8 mouse cellular contexts compared by ENCODE assay signal in the genomic region with DNA sequence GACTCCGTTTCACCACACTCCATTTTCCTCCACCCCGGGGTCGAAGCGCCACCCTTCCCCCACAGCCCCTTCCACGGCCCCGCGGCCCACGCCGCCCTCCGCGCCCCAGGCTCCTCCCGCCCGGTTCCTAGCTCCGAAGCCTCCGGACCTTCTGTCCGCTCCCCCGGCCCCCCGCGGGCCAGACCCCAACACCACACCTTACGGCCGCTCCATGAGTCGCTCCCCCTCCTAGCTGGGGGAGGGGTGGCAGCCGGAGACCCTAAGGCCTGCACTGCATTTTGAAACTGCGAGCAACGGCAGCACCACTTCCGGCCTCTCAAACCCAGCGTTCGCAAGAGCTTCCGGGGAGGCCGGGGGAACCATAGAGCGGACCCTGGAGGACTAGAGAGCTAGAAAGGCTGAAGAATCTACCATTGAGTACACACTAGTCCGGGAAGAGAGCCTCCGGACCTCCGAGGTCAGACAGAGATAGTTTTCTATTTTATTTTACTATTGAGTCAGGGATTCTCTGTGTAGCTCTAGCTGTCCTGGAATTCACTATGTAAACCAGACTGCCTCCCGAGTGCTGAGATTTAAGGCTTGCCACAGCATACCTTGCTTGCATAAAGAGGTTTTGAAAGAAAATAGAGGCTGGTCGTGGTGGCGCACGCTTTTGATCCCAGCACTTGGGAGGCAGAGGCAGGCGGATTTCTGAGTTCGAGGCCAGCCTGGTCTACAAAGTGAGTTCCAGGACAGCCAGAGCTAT. TPM values are rescaled to one million over a fixed set of nuclear protein-coding genes. Genes with fewer than 3 reads are reported as not detected.
DNase-seq lines count a peak whose midpoint lies in the region; ATAC-seq and TF ChIP-seq lines count a peak whose summit lies in the region.

No protein-coding gene starts in this region.

- 0 out of 2 replicates have a peak, but pooled peaks have one; percentile 46 for TF ChIP-seq EP300 in ES-Bruce4 (IDR thresholded peaks at IDR 0.05; ENCODE audit: insufficient read depth, low read depth, low read length)

- no peaks in the 10 kb centered on the region for H3K9me3 ChIP-seq in ES-Bruce4 (replicated peaks; ENCODE audit: control insufficient read depth, insufficient read depth, low read length, poor library complexity, severe bottlenecking)
- no peaks in the 10 kb centered on the region for H3K9me3 ChIP-seq in forebrain, embryonic 14.5 days (replicated peaks; ENCODE audit: control insufficient read depth, low read length)
- H3K9me3 ChIP-seq in neural tube, embryonic 15.5 days (replicated peaks), result no peaks in the 10 kb centered on the region

- no peak for TF ChIP-seq POLR2A in ES-Bruce4 (IDR thresholded peaks at IDR 0.05; ENCODE audit: insufficient read depth, low read length)

- whole genome bisulfite sequencing in forebrain, embryonic 14.5 days, result 2% methylated on average over 40 of the region's 40 CpGs
- under 1% methylated on average over 40 of the region's 40 CpGs for WGBS in neural tube, embryonic 15.5 days

- H3K27ac ChIP-seq in ES-Bruce4 (ENCODE audit: insufficient read depth, low read length), result peak overlapping the region; percentile 82
- peak overlapping the region; percentile 84 for H3K27ac ChIP-seq in forebrain, embryonic 14.5 days (ENCODE audit: low read depth, low read length)
- H3K27ac ChIP-seq in neural tube, embryonic 15.5 days (replicated peaks), result peak overlapping the region; percentile 95

- peak overlapping the region; percentile 64 for H3K4me2 ChIP-seq in forebrain, embryonic 14.5 days (ENCODE audit: low read length)
- H3K4me2 ChIP-seq in neural tube, embryonic 15.5 days, result peak overlapping the region; percentile 66

- H3K4me3 ChIP-seq in ES-Bruce4 (ENCODE audit: low read depth, low read length), result peak overlapping the region; percentile 98
- H3K4me3 ChIP-seq in forebrain, embryonic 14.5 days (ENCODE audit: low read depth, low read length), result peak overlapping the region; percentile 82
- peak overlapping the region; percentile 97 for H3K4me3 ChIP-seq in neural tube, embryonic 15.5 days (replicated peaks)

- intact Hi-C loops in heart, postnatal 14 days (cut with DNase I), result no loop called here

- no peaks in the 10 kb centered on the region for H3K27me3 ChIP-seq in ES-Bruce4 (ENCODE audit: control insufficient read depth, insufficient read depth, low read length, poor library complexity, severe bottlenecking)
- H3K27me3 ChIP-seq in forebrain, embryonic 14.5 days (replicated peaks; ENCODE audit: control insufficient read depth, insufficient read depth, low read length), result no peaks in the 10 kb centered on the region
- no peaks in the 10 kb centered on the region for H3K27me3 ChIP-seq in neural tube, embryonic 15.5 days (replicated peaks)

- TF ChIP-seq CTCF in ES-Bruce4 (IDR thresholded peaks at IDR 0.05; ENCODE audit: low read depth, low read length), result no peak

- H3K9ac ChIP-seq in ES-Bruce4 (ENCODE audit: low read depth, poor library complexity, severe bottlenecking), result peak overlapping the region; percentile 96
- H3K9ac ChIP-seq in forebrain, embryonic 14.5 days (ENCODE audit: low read length), result peak overlapping the region; percentile 97
- peak overlapping the region; percentile 94 for H3K9ac ChIP-seq in neural tube, embryonic 15.5 days (replicated peaks)

- DNase-seq in forebrain, embryonic 14.5 days (ENCODE audit: low spot score), result peak; percentile 98
- DNase-seq in heart, postnatal 14 days, result peak; percentile 83 to 85
- peak; percentile 91 for DNase-seq in layer of hippocampus, adult 11-12 months (ENCODE audit: low spot score)
- peak; percentile 89 to 91 for DNase-seq in lung, adult 18-20 months
- peak; percentile 94 for DNase-seq in testis, postnatal 14 days (ENCODE audit: low spot score)

- H3K36me3 ChIP-seq in ES-Bruce4 (ENCODE audit: control insufficient read depth, insufficient read depth, low read length, poor library complexity, severe bottlenecking), result peaks cover 4% of the 10 kb centered on the region
- H3K36me3 ChIP-seq in forebrain, embryonic 14.5 days (ENCODE audit: control insufficient read depth, insufficient read depth, low read length), result no peaks in the 10 kb centered on the region
- H3K36me3 ChIP-seq in neural tube, embryonic 15.5 days, result no peaks in the 10 kb centered on the region

- H3K4me1 ChIP-seq in ES-Bruce4 (ENCODE audit: control insufficient read depth, insufficient read depth, low read length), result no peaks in the 10 kb centered on the region
- H3K4me1 ChIP-seq in forebrain, embryonic 14.5 days (ENCODE audit: control insufficient read depth, insufficient read depth, low read length), result peaks cover 5% of the 10 kb centered on the region
- H3K4me1 ChIP-seq in neural tube, embryonic 15.5 days, result peaks cover 13% of the 10 kb centered on the region

- peak; percentile 99 for ATAC-seq in cerebellum, adult (ENCODE audit: insufficient number of reproducible peaks, low FRiP score, low TSS enrichment)
- ATAC-seq in forebrain, embryonic 14.5 days, result peak; percentile 97
- peak; percentile 98 for ATAC-seq in neural tube, embryonic 15.5 days (ENCODE audit: low FRiP score)

RNA-seq across cellular contexts. Expression of a gene that starts 5.1 kb away (rescaled TPM):
- 484 and 490 TPM in 2 replicates for polyA plus RNA-seq in ES-Bruce4 (2011; ENCODE audit: insufficient read depth, insufficient read length, low read depth, missing spikeins)
- polyA plus RNA-seq in forebrain, embryonic 14.5 days (2014; fragmentation: Nextera tagmentation; extraction: Ambion mirVana), result 35.7 and 47.9 TPM in 2 replicates
- 10 to 100 TPM; 42.8 to 52.4 TPM for total RNA-seq in heart, postnatal 14 days (2021)
- 30.1 and 33.0 TPM in 2 replicates for polyA plus RNA-seq in neural tube, embryonic 15.5 days (2015; fragmentation: Nextera tagmentation; extraction: Ambion mirVana)

RNA-seq across cellular contexts. Expression of a gene that starts 20.2 kb away (rescaled TPM):
- 6.0 and 6.4 TPM in 2 replicates for polyA plus RNA-seq in ES-Bruce4 (2011; ENCODE audit: insufficient read depth, insufficient read length, low read depth, missing spikeins)
- 9.6 and 11.6 TPM in 2 replicates for polyA plus RNA-seq in forebrain, embryonic 14.5 days (2014; fragmentation: Nextera tagmentation; extraction: Ambion mirVana)
- total RNA-seq in heart, postnatal 14 days (2021), result 10 to 100 TPM; 22.7 to 24.3 TPM
- 10.6 and 11.1 TPM in 2 replicates for polyA plus RNA-seq in neural tube, embryonic 15.5 days (2015; fragmentation: Nextera tagmentation; extraction: Ambion mirVana)

Comparison
In these comparisons a context has a peak if more than half of its experiments do, and no peak if none do; other contexts are left out.
1. Peak in every context shown above with its lines: DNase-seq, ATAC-seq, H3K4me3 ChIP-seq and H3K27ac ChIP-seq.